Mouse (Mus musculus) neural tube, embryonic 15.5 days (tissue): ENCODE measurements around the gene Spi1. TPM values are rescaled to one million over a fixed set of nuclear protein-coding genes. Genes with fewer than 3 reads are reported as not detected.

ENCODE experiments used
- ATAC-seq: fragments of 200-750 bp; cut with Nextera tagmentation; 2 replicates; pipeline ENCODE4 v1.8.0; 2017; ENCODE audit warnings: mild to moderate bottlenecking, moderate TSS enrichment, moderate library complexity; ENCODE audit not compliant: low FRiP score
- H3K27ac ChIP-seq: fragments of 300-500 bp; sonication (generic); replicated peaks from 2 replicates; pipeline ENCODE4 v1.5.1; 2015; ENCODE audit warnings: mild to moderate bottlenecking, inconsistent platforms
- H3K27me3 ChIP-seq: fragments of 300-500 bp; sonication (generic); replicated peaks from 2 replicates; pipeline ENCODE4 v1.6.1; 2015; ENCODE audit warnings: inconsistent platforms
- H3K36me3 ChIP-seq: fragments of 300-500 bp; sonication (generic); 2 replicates; pipeline ENCODE4 v1.6.1; 2015; ENCODE audit warnings: inconsistent platforms
- H3K4me1 ChIP-seq: fragments of 300-500 bp; sonication (generic); 2 replicates; pipeline ENCODE4 v1.6.1; 2015; ENCODE audit warnings: inconsistent platforms
- H3K4me2 ChIP-seq: fragments of 300-500 bp; sonication (generic); 2 replicates; pipeline ENCODE4 v1.6.1; 2015; ENCODE audit warnings: inconsistent platforms, mild to moderate bottlenecking, moderate library complexity
- H3K4me3 ChIP-seq: fragments of 300-500 bp; sonication (generic); replicated peaks from 2 replicates; pipeline ENCODE4 v1.5.1; 2015; ENCODE audit warnings: mild to moderate bottlenecking, inconsistent platforms
- H3K9ac ChIP-seq: fragments of 300-500 bp; sonication (generic); replicated peaks from 2 replicates; pipeline ENCODE4 v1.6.1; 2015; ENCODE audit warnings: mild to moderate bottlenecking, inconsistent platforms
- H3K9me3 ChIP-seq: fragments of 300-500 bp; sonication (generic); replicated peaks from 2 replicates; pipeline ENCODE4 v1.6.1; 2016; ENCODE audit warnings: inconsistent platforms
- WGBS: fragments of 180-500 bp; shearing (Covaris S2); methylation state at CpG from one replicate; pipeline ENCODE4 v1.1.7; 2015; ENCODE audit warnings: mixed read lengths; 5-methylcytosine and 5-hydroxymethylcytosine counted together
- polyA plus RNA-seq: library from polyadenylated mRNA; unstranded; fragments of >200 nt; fragmentation: Nextera tagmentation; extraction: Ambion mirVana; gene quantifications from 2 replicates; pipeline ENCODE4 v1.2.1, GENCODE M21; 2015

The Spi1 gene
- polyA plus RNA-seq, 1 experiment from 2014 or later: 3.6 TPM

- 83% methylated on average over 11 of the region's 11 CpGs for WGBS
- Histone ChIP-seq H3K27ac (no peak within 1 kb of the TSS), H3K36me3 (no peaks in the 10 kb centered on the region), H3K27me3 (peaks cover 8% of the 10 kb centered on the region), H3K4me2 (no peak within 1 kb of the TSS), H3K4me3 (no peak within 1 kb of the TSS), H3K4me1 (peaks cover 3% of the 10 kb centered on the region; the same call in 1 of the 2 replicates), H3K9me3 (no peaks in the 10 kb centered on the region), H3K9ac (no peak within 1 kb of the TSS)
- ATAC-seq: no peak
Measured at GRCm38 (mm10) chr2:91117585-91118275, 35.5 kb downstream of the Spi1 start, which contains the start of gene Mybpc3. Gene Mybpc3 (plus strand): TSS chr2:91118144.

- Histone ChIP-seq H3K9ac (no peak overlapping the region), H3K4me2 (no peak overlapping the region), H3K27me3 (peaks cover 8% of the 10 kb centered on the region), H3K9me3 (no peaks in the 10 kb centered on the region), H3K4me3 (no peak overlapping the region), H3K27ac (no peak overlapping the region), H3K36me3 (no peaks in the 10 kb centered on the region), H3K4me1 (peaks cover 3% of the 10 kb centered on the region; the same call in 1 of the 2 replicates)
- WGBS: 82% methylated on average over 1 of the region's 1 CpGs
- no peak for ATAC-seq
Measured at GRCm38 (mm10) chr2:91118647-91119046, 36.5 kb downstream of the Spi1 start.

- H3K4me3 ChIP-seq: no peak overlapping the region
- no peak overlapping the region for H3K9ac ChIP-seq
- peaks cover 8% of the 10 kb centered on the region for H3K27me3 ChIP-seq
- H3K9me3 ChIP-seq: no peaks in the 10 kb centered on the region
- no peaks in the 10 kb centered on the region for H3K36me3 ChIP-seq
- 93% methylated on average over 19 of the region's 19 CpGs for WGBS
- ATAC-seq: no peak
- peaks cover 3% of the 10 kb centered on the region; the same call in 1 of the 2 replicates for H3K4me1 ChIP-seq
- no peak overlapping the region for H3K4me2 ChIP-seq
- H3K27ac ChIP-seq: no peak overlapping the region
Measured at GRCm38 (mm10) chr2:91119061-91119460, 36.9 kb downstream of the Spi1 start.

GRCm38 (mm10) chr2:91119551-91119950 is 37.4 kb downstream of the Spi1 start:
- H3K27me3 ChIP-seq: peaks cover 8% of the 10 kb centered on the region
- no peak overlapping the region for H3K4me3 ChIP-seq
- H3K9ac ChIP-seq: no peak overlapping the region
- no peaks in the 10 kb centered on the region for H3K9me3 ChIP-seq
- no peak overlapping the region for H3K4me2 ChIP-seq
- no peak overlapping the region for H3K27ac ChIP-seq
- no peaks in the 10 kb centered on the region for H3K36me3 ChIP-seq
- H3K4me1 ChIP-seq: peaks cover 3% of the 10 kb centered on the region; the same call in 1 of the 2 replicates
- no peak for ATAC-seq
- WGBS: 88% methylated on average over 6 of the region's 6 CpGs

- WGBS: 74% methylated on average over 6 of the region's 6 CpGs
Measured at GRCm38 (mm10) chr2:91120261-91120671, 38.1 kb downstream of the Spi1 start.

DNA sequence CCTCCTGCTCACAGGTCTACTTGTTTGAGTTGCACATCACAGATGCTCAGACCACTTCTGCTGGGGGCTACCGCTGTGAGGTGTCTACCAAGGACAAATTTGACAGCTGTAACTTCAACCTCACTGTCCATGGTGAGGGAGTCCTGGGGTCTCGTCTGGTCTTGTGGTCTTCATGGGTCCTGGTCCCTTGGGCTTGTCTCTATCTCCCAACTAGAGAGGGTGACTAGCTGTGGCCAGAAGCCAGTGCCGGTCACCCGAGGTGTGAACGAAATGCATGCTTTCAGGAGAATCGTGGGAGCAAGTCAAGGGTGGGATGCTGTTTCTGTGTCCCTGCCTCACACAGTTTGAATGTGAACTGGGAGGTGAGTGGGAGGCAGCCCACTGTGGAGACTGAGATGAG is 38.8 kb downstream of the Spi1 start:
- no peak overlapping the region for H3K4me3 ChIP-seq
- WGBS: 86% methylated on average over 6 of the region's 6 CpGs
- H3K27ac ChIP-seq: no peak overlapping the region
- no peak for ATAC-seq
- no peak overlapping the region for H3K9ac ChIP-seq
- no peaks in the 10 kb centered on the region for H3K4me1 ChIP-seq
- H3K36me3 ChIP-seq: no peaks in the 10 kb centered on the region
- H3K9me3 ChIP-seq: no peaks in the 10 kb centered on the region
- no peaks in the 10 kb centered on the region; the same call in 1 of the 2 replicates for H3K27me3 ChIP-seq
- H3K4me2 ChIP-seq: no peak overlapping the region

More at GRCm38 (mm10) chr2:91120261-91120671, 38.1 kb downstream of the Spi1 start:
- H3K4me1 ChIP-seq: no peaks in the 10 kb centered on the region
- peaks cover 4% of the 10 kb centered on the region; the same call in 1 of the 2 replicates for H3K27me3 ChIP-seq
- no peaks in the 10 kb centered on the region for H3K9me3 ChIP-seq
- no peak for ATAC-seq
- H3K27ac ChIP-seq: no peak overlapping the region
- H3K9ac ChIP-seq: no peak overlapping the region
- H3K4me3 ChIP-seq: no peak overlapping the region
- H3K36me3 ChIP-seq: no peaks in the 10 kb centered on the region
- no peak overlapping the region for H3K4me2 ChIP-seq

DNA sequence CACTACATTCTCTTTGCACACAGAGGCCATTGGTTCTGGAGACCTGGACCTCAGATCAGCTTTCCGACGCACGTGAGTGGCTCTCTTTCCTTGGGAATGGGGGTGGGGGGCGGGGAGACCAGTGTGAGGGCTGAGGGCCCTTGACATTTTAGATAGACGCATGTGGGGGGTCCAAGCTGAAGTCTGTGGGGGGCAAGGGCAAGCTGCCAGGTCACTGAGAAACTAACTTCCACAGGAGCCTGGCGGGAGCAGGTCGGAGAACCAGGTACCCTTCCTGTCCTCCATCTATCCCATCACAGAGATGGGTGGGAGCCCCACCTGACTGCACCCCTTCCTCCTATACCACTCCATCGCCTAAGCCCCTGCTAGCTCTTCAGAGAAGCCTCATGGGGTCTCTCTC is 39.3 kb downstream of the Spi1 start:
- Histone ChIP-seq H3K4me2 (no peak overlapping the region), H3K27me3 (no peaks in the 10 kb centered on the region), H3K36me3 (no peaks in the 10 kb centered on the region), H3K9me3 (no peaks in the 10 kb centered on the region), H3K4me1 (no peaks in the 10 kb centered on the region), H3K4me3 (no peak overlapping the region), H3K9ac (no peak overlapping the region), H3K27ac (no peak overlapping the region)
- WGBS: 69% methylated on average over 8 of the region's 8 CpGs
- ATAC-seq: no peak

GRCm38 (mm10) chr2:91123521-91123920 is 41.3 kb downstream of the Spi1 start:
- 79% methylated on average over 6 of the region's 6 CpGs for WGBS
- Histone ChIP-seq H3K4me3 (no peak overlapping the region), H3K9me3 (no peaks in the 10 kb centered on the region), H3K27ac (no peak overlapping the region), H3K9ac (no peak overlapping the region), H3K4me2 (no peak overlapping the region), H3K36me3 (no peaks in the 10 kb centered on the region), H3K4me1 (no peaks in the 10 kb centered on the region), H3K27me3 (no peaks in the 10 kb centered on the region)
- no peak for ATAC-seq

GRCm38 (mm10) chr2:91125101-91125500 is 42.9 kb downstream of the Spi1 start:
- H3K27ac ChIP-seq: no peak overlapping the region
- WGBS: 93% methylated on average over 10 of the region's 10 CpGs
- H3K36me3 ChIP-seq: no peaks in the 10 kb centered on the region
- H3K9ac ChIP-seq: no peak overlapping the region
- H3K4me3 ChIP-seq: no peak overlapping the region
- no peaks in the 10 kb centered on the region for H3K4me1 ChIP-seq
- ATAC-seq: no peak
- H3K4me2 ChIP-seq: no peak overlapping the region
- no peaks in the 10 kb centered on the region for H3K27me3 ChIP-seq
- no peaks in the 10 kb centered on the region for H3K9me3 ChIP-seq

GRCm38 (mm10) chr2:91128761-91129160 is 46.6 kb downstream of the Spi1 start:
- Histone ChIP-seq H3K4me1 (no peaks in the 10 kb centered on the region), H3K27ac (no peak overlapping the region), H3K4me2 (no peak overlapping the region), H3K36me3 (no peaks in the 10 kb centered on the region), H3K9me3 (no peaks in the 10 kb centered on the region), H3K9ac (no peak overlapping the region), H3K4me3 (no peak overlapping the region), H3K27me3 (no peaks in the 10 kb centered on the region)
- no peak for ATAC-seq
- 87% methylated on average over 5 of the region's 5 CpGs for WGBS

GRCm38 (mm10) chr2:91130126-91130525 is 47.9 kb downstream of the Spi1 start:
- Histone ChIP-seq H3K27me3 (no peaks in the 10 kb centered on the region), H3K4me1 (no peaks in the 10 kb centered on the region), H3K36me3 (no peaks in the 10 kb centered on the region), H3K4me2 (no peak overlapping the region), H3K9ac (no peak overlapping the region), H3K4me3 (no peak overlapping the region), H3K9me3 (no peaks in the 10 kb centered on the region), H3K27ac (no peak overlapping the region)
- 93% methylated on average over 6 of the region's 6 CpGs for WGBS
- no peak for ATAC-seq

- H3K27ac ChIP-seq: no peak overlapping the region
- no peaks in the 10 kb centered on the region for H3K4me1 ChIP-seq
- no peak overlapping the region for H3K9ac ChIP-seq
- WGBS: 95% methylated on average over 15 of the region's 15 CpGs
- H3K9me3 ChIP-seq: no peaks in the 10 kb centered on the region
- no peak overlapping the region for H3K4me2 ChIP-seq
- H3K27me3 ChIP-seq: no peaks in the 10 kb centered on the region
- no peak for ATAC-seq
- H3K36me3 ChIP-seq: 0 out of 2 replicates have a peak, but pooled peaks cover 2% of the 10 kb centered on the region
- no peak overlapping the region for H3K4me3 ChIP-seq
Measured at GRCm38 (mm10) chr2:91131251-91131650, 49.1 kb downstream of the Spi1 start.
